Mouse (Mus musculus): ENCODE data around the gene Dnajc12. TPM values are rescaled to one million over a fixed set of nuclear protein-coding genes. Genes with fewer than 3 reads are reported as not detected.
"Not testable (repeated sequence)": the region's sequence is repeated elsewhere in the genome, so short reads cannot be mapped to it uniquely, and the experiment has no call there.

The Dnajc12 gene
- total RNA-seq, 2 experiments from 2014 or later: 7.6 to 8.1 TPM

DNA sequence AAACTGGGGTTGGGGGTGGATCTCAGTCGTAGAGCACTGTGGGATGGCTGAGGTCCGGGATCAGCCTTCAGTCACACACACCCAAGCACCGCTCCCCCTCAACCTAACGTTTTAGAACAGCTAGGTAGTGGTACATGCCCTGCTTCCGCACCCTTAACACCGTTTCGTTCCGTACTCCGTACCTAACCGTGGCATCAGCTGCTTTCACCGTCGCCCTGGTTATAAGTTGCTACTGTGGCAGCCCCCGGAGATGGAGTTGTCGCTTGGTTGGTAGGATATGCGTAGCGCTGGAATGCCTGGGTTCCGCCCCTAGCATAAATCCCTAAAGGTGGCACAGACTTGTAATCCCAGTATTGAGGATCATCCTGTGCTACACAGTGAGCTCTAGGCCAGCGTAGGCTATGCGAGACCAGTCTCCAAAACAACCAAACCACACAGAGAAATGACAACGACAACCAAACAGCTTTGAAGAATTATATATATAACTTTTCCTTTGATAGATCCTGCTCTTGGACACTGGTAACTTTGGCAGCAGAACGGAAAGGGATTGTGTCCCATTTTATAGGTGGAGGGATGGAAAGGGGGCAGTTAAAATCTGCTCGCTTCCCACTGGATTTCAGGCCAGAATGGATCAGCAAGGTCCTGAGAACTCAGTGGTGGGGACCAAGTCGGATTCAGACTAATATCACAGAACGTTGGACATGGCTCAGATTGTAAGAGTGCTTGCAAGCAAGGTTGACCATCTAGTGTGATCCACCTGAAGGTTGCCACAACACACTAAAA is 554 bp upstream of the Dnajc12 start, which contains the start of gene Sirt1:
Gene Sirt1, minus strand, starts transcription at position 207 of the 783 bp plus-strand sequence.
- DNase-seq: peak in 1 of 2 experiments; percentile 5
- intact Hi-C loops (cut with DNase I): no loop called here

DNA sequence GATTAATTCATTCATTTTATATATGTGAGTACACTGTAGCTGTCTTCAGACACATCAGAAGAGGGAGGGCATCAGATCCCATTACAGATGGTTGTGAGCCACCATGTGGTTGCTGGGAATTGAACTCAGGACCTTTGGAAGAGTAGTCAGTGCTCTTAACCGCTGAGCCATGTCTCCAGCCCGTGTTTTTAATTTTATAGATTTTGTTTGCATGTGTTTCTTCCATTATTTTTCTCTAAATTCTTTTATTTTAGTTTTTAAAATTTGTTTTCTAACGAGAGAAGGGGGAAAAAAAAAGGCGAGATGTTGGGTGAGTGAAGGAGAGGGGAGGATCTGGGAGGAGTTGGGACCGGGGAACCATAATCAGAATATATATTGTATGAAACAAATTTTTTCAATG is 3.7 kb downstream of the Dnajc12 start:
- DNase-seq; intact Hi-C loops (cut with DNase I): not testable (repeated sequence)

DNA sequence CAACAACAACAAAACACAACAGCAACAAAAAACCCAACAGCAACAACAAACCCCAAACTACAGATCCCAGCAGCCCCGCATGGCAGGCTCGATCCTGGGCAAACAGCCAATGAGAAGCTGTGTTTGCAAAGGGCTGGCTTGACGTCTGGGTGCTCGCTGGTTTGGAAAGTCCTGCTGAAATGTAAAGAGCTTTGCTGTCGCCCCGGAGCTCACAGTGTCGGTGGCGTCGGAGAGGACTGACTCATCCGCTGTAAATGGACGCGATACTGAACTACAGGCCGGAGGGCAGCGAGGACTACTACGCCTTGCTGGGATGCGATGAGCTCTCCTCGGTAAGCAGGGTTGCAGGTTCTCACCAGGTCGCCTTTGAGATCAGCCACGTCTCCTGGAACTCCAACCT is 4.2 kb downstream of the Dnajc12 start:
- intact Hi-C loops (cut with DNase I): no loop called here
- DNase-seq: peak; percentile 75 to 81

DNA sequence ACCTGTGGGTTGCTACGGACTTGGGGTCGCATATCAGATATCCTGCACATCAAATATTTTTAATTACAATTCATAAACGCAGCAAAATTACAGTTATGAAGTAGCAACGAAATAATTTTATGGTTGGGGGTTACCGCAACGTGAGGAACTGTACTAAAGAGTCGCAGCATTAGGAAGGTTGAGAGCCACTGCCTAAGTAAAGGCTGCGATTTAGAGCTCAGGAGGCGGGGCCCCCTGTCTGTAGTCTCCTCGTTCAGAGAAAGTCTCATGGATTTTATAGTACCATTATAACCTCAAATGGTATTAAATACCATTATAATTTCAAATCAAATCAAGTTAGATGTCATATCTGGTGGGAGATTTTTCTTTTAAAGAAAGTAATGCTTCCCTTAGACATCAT is 4.7 kb downstream of the Dnajc12 start:
- DNase-seq: no peak
- intact Hi-C loops (cut with DNase I): no loop called here

DNA sequence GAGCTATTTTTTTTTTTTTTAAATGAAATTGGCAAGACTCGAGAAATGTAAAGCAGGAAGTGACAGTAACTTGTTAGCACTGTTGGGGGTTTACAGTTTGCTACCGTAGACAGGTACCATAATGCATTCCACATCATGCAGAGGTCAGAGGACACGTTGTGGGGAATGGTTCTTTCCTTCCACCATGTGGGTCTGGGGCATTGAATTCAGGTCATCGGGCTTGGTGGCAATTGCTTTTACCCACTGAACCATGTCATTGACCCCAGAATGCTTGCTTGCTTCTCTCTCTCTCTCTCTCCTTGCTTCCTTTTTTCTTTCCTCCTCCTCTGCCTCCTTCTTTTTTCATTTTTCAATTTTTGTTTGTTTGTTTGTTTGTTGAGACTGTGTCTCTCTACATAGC is 6.7 kb downstream of the Dnajc12 start:
- intact Hi-C loops (cut with DNase I): no loop called here
- DNase-seq: no peak

DNA sequence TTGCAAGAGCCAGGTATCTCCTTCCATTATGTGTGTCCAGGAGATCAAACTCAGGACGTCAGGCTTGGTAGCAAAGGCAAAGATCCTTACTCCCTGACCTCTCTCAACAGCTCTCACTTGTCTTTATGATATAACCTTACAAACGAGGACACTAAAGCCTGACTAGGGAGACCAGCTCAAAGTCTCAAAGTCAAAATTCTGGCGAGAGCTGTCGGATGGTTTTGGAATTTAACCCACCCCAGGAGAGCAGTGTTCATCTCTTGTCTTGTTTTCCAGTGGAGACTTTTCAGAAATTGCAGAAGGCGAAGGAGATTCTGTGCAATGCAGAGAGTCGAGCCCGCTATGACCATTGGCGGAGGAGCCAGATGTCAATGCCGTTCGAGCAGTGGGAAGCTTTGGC is 14.7 kb downstream of the Dnajc12 start:
- intact Hi-C loops (cut with DNase I): no loop called here
- DNase-seq: no peak

DNA sequence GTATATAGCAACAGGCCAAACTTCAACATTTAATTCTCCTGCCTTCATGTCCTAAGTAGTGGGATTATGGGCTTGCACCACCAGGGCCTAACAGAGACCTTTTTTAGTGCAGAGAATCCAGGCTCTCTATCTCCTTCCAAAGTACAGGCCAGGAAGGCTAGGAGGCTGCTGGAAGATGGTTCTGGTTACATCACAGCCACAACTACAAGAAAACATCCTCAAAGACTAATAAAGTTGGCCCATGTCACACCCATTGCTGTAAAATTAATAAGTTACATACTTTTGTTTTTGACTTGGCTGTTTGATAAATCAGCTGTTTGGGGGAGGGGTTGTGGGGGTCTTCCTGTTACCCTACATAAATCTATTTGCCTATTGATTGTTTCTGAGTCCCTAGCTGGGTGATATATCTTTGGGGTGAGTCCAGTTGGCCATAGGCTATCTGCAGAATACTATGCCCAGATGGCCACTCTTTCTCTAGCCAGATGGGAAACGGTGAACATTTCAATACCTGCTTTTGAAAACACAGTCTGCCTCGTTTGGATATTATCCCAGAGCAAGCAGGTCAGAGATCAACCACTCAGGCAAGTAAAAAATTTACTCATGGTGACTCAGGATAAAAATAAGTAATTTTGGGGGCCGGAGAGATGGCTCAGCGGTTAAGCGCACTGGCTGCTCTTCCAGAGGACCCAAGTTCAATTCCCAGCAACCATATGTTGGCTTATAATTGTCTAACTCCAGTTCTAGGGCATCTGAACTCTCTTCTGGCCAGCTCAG is 20.7 kb downstream of the Dnajc12 start:
- intact Hi-C loops (cut with DNase I): no loop called here
- DNase-seq: no peak

DNA sequence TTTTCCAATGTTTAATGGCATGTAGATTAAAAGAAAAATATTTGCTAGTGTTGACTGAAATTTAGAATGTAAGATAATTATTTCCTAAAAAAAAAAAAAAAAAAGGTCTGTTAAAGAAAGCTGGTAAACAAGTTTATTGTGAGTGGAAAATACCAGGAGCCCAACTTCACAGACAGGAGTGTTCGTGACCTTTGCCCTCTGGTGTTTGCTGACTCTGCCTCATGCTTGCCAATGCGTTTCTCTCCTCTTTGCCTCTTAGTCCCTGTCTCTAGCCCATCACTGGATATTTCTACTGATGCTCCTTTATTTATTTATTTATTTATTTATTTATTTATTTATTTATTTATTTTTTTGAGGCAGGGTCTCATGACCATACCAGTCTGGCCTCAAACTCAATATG is 21.4 kb downstream of the Dnajc12 start:
- intact Hi-C loops (cut with DNase I): no loop called here
- no peak for DNase-seq

DNA sequence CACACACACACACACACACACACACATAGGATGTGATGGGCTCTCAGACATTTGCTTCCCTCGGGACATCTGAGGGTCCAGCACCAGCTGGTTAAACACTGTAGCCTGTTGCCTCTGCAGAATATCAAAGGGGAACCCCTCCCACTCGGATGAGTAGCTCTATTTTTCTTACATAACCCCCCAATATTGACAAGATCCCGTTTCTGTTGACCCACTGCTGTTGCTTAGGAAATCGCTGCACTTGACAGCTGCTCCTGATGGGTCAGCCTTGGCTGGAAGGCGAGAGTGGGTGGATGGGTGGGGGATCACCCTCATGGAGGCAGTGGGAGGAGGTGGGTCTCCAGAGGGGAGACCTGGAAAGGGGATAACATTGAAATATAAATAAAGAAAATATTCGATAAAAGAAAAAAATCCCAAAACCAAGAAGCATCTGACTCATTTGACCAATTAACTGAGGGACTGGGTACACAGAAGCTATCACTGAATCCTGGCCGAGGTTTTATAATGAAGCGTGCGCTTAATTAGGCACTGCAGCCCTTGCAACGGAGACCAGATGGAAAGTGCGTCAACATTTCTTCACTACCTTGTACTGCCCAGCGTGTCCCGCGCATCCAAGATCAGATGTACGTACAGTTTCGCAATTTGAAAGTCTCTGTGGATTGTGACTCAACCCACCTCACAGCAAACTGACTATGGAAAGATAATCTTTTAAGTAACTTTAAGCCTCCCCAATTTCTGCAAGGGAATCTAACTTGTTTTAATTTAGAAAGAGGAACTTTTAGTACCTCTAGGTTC is 28.1 kb downstream of the Dnajc12 start:
- intact Hi-C loops (cut with DNase I): no loop called here
- no peak for DNase-seq

DNA sequence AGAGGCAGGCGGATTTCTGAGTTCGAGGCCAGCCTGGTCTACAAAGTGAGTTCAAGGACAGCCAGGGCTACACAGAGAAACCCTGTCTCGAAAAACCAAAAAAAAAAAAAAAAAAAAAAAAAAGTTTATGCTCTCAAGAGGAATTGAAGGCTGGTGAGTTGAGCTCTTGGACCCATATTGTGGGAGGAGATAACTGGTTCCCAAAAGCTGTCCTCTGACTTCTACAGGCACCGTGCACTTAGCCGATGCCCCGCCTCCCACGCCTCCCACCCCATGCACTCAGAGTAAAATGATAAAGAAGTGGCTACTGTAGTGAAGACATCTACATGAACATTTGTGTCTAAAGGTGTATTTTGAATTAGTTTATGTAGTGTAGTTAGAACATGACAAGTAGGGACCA is 29.4 kb downstream of the Dnajc12 start:
- DNase-seq; intact Hi-C loops (cut with DNase I): not testable (repeated sequence)

DNA sequence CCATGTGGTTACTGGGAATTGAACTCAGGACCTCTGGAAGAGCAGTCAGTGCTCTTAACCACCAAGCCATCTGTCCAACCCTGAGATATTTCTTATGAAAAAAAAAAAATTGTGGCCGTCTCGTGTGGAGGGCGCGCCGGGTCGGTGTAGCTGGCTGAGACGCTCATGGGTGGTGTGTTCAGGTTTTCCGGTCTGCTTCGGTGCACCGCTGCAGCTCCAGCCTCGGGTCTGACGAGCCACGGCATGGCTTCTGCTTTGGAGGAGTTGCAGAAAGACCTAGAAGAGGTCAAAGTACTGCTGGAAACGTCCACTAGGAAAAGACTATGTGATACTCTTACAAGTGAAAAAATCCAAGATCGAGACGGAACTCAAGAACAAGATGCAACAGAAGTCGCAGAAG is 30.5 kb downstream of the Dnajc12 start:
- intact Hi-C loops (cut with DNase I): no loop called here

DNA sequence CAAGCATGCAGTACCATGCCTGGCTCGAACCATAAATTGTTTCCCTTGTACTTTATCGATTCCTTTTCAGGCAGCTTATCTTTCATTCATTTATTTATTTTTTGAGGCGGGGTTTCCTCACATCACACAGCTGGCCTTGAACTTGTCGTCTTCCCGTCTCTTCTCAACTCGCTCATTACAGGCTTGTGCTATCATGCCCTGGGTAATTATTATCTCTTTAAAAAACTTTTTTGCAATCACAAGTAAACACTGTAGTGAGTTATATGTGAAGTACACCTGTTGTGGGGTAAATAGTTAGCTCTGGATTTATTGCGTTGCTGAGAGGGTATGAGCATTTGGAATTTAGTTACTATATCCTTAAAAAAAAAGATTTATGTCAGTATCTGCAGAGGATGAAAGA is 33.0 kb downstream of the Dnajc12 start:
- DNase-seq: no peak
- intact Hi-C loops (cut with DNase I): no loop called here

More for the DNA sequence above, 30.5 kb downstream of the Dnajc12 start:
- no peak for DNase-seq

DNA sequence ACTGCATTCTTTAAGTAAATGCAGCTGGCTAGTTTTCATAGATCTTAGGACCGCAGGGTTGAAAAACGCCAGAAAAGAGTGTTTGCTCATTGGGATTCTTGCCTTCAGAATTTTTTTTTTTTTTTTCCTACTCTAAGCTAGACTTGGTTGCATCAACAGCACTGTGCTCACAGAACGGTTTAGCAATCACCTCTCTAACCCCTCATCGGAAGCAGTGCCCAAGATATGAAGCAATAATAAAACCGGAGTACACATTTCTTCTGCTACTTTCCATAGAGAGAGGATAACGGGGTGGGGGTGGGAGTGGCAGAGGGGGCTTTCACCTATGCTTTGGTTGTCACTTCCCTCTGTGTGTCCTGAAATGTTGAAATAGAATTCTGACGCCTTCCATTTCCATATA is 33.6 kb downstream of the Dnajc12 start:
- intact Hi-C loops (cut with DNase I): no loop called here
- DNase-seq: no peak

DNA sequence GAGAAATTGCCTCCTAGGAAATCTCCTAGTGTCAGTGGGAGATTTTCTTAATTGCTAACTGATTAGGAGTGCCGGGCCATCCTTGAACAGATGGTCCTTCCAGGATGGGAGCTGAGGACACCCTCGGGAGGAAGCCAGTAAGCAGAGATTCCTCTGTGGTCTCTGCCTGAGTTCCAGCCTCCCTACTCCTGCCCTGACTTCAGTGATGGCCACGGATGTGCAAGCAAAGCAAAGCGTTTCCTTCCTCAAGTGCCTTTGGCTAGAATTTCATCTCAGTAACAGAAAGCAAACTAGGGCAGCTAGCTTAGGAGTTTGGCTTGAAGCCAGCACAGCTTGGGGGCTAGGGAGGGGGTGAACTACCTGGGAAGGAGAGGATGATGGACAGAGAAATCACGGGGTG is 34.8 kb downstream of the Dnajc12 start:
- intact Hi-C loops (cut with DNase I): no loop called here
- DNase-seq: no peak

DNA sequence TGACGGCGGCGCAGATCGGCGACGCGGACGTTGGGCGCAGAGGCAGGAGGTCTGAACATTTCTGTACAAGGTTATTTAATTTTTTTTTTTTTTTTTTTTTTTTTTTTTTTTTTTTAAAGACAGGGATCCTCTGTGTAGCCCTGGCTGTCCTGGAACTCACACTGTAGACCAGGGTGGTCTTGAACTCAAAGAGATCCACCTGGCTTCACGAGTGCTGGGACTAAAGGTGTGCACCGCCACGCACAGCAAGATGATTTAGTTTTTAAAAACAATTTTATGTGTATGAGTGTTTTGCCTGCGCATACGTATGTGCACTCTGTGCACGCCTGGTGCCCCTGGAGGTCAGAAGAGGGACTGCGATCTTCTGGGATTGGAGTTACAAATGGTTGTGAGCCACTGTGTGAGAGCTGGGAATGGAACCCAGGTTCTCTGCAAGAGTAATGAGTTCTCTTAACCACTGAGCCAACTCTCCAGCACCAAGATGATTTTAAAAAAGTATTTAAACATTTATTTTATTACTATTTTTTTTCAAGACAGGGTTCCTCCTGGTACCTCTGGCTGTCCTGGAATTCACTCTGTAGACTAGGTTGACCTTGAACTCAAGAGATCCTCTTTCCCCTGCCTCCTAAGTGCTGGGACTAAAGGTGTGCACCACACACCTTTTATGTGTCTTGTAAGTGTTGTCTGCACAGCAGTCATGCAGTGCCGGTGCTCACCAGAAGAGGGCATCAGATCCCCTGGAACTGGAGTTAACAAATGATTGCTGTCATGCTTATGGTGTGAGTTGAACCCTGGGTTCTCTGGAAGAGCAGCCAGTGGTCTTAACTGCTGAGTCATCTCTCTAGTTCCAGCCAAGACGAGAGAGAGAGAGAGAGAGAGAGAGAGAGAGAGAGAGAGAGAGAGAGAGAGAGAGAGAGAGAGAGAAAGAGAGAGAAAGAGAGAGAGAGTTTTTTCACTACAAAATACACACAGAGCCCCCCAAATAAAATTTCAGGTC is 39.8 kb downstream of the Dnajc12 start, which contains the start of gene Gm7075:
Gene Gm7075, minus strand, starts transcription at position 51 of the 997 bp plus-strand sequence.
- intact Hi-C loops (cut with DNase I): loop anchor here (5.0 kb wide), 2 partner anchors 35 to 145 kb away; no protein-coding TSS in a partner anchor
- DNase-seq: peak; percentile 31 to 64

DNA sequence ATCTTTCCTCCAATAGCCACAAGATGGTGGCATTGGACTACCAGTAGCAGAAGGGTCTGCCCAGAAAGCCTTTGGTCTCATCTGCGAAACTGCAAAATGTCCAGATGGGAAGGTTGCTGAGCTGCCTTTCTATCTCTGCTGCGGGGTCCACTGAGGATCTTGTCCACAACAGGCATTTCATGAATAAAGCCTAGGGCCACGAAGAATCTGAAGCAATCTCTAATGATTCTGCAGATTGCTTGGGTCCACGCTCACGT is 40.4 kb downstream of the Dnajc12 start:
- DNase-seq: peak in 1 of 2 experiments; percentile 25
- intact Hi-C loops (cut with DNase I): loop anchor here (5.0 kb wide), 2 partner anchors 35 to 145 kb away; no protein-coding TSS in a partner anchor

DNA sequence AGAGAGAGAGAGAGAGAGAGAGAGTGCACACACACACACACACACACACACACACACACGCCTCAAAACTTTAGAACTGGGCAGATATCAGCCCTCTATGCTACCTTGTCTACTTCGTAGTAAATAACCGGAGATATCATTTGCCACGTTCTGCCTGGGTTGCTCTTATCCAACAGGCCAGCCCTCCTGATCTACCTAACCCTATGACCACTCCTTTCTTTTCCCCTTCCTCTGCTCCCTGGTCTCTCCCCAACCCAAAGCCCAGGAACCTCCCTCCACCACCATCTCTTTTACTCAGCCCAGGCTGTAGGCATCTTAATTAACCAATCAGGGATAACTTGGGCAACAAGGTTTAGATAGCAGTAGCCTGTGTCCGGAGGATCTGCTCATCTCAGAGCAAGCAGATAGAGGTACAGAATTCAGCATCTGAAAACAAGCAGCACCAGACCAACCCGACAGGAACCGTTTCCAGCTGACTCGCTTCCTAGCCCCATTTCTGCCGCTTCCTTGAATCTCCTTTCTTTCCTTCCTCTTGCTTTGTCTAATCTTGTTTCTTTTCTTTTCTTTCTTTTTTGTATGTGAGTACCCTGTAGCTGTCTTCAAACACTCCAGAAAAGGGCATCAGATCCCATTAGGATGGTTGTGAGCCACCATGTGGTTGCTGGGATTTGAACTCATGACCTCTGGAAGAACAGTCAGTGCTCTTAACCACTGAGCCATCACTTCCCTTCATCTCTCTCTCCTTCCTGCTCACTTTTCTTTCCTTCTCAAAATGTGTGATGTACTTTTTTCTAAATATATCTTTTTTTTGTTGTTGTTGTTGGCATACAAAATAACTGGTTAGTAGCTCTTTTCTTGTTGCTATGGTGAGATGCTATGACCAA is 41.6 kb downstream of the Dnajc12 start:
- intact Hi-C loops (cut with DNase I): loop anchor here (5.0 kb wide), 2 partner anchors 33 to 143 kb away; no protein-coding TSS in a partner anchor
- DNase-seq: no peak

DNA sequence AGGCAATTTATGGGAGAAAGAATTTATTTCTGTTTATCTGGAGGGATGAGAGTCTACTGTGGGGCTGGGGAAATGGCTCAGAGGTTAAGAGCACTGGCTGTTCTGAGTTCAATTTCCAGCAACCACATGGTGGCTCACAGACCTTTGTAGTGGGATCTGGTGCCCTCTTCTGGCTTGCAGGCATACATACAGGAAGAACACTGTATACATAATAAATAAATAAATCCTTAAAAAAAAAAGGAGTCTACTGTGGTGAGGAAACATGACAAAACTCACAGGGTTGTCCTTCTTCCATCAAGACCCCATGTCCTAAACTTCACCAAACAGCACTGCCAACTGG is 42.2 kb downstream of the Dnajc12 start:
- intact Hi-C loops (cut with DNase I): loop anchor here (5.0 kb wide), 2 partner anchors 33 to 143 kb away; no protein-coding TSS in a partner anchor
- peak; percentile 35 to 50 for DNase-seq

DNA sequence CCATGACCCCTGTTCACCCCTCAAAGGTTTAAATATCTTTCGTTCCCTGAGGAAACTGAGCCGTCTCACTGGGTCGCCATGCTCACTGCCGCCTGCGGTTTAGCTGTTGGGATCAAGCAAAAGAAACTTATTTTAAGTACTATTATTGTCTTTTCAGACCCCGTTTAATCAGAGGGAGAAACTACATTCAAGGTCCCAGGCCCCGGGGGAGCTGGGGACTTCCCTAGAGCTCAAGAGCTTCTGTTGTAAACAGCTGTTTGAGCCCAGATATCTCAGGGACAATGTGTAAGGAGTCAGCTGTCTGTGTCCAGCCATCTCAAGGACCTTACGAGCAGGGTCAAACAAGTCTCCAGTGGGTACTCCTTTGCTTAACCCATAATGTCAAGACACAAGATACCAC is 44.9 kb downstream of the Dnajc12 start:
- intact Hi-C loops (cut with DNase I): no loop called here

More for the DNA sequence above, 44.9 kb downstream of the Dnajc12 start:
- no peak for DNase-seq

Data from heart, postnatal 14 days (tissue).